Mouse (Mus musculus) gastrocnemius, adult 2 months (tissue): ENCODE results near the gene Gabbr2. TPM values are rescaled to one million over a fixed set of nuclear protein-coding genes. Genes with fewer than 3 reads are reported as not detected.

Experiments used
- DNase-seq: peaks from one replicate; pipeline ENCODE4 v3.0.0; 2022
- H3K27ac ChIP-seq: fragments of 200-600 bp; 2 replicates; pipeline ENCODE4 v1.8.1; 2022; ENCODE audit warnings: mild to moderate bottlenecking
- H3K4me3 ChIP-seq: fragments of 200-600 bp; 2 replicates; pipeline ENCODE4 v1.8.1; 2022; ENCODE audit warnings: mild to moderate bottlenecking, moderate library complexity
- CTCF ChIP-seq: fragments of 200-600 bp; IDR thresholded peaks from 2 replicates; pipeline ENCODE4 v1.8.1; 2022; ENCODE audit warnings: antibody characterized with exemption, mild to moderate bottlenecking, moderate library complexity
- intact Hi-C: fragments of 180-260 bp; cut with DNase I; formaldehyde crosslinking; loops from one replicate; pipeline ENCODE4 v1.15.1; 2025
- total RNA-seq, 2 experiments: library from RNA; stranded (reverse); gene quantifications; 2 replicates each; pipeline ENCODE4 v1.2.3; 2021

Gabbr2 gene
- total RNA-seq, 2 experiments from 2014 or later: 0.06 to 0.10 TPM

DNA sequence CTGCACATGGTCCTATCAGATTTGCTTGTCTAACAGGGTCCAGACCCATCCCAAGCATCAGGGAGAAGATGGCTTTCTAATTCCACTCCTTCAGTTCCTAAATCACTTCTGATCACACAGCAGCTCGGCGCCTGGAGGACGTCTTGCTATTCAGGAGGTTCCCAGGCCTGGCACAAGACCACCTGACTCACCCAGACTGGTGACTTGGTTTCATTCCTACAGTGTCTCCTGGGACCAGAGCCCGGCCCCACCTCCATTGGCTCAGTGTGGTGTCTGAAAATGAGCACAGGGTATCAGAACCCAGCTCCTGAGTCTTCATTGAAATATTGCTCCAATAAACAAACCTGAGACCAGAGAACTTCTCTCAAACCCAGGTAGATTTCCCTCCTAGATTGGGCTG, 9.6 kb downstream of the Gabbr2 start:
- Histone ChIP-seq H3K27ac (no peak overlapping the region), H3K4me3 (no peak overlapping the region)
- no peak for TF ChIP-seq CTCF
- intact Hi-C loops: no loop called here
- peak; percentile 33 for DNase-seq

- DNase-seq: no peak
- no peak overlapping the region for H3K4me3 ChIP-seq
- no peak for TF ChIP-seq CTCF
- intact Hi-C loops: no loop called here
- H3K27ac ChIP-seq: no peak overlapping the region
Measured at GRCm38 (mm10) chr4:46978371-46978770, 13.3 kb downstream of the Gabbr2 start.

DNA sequence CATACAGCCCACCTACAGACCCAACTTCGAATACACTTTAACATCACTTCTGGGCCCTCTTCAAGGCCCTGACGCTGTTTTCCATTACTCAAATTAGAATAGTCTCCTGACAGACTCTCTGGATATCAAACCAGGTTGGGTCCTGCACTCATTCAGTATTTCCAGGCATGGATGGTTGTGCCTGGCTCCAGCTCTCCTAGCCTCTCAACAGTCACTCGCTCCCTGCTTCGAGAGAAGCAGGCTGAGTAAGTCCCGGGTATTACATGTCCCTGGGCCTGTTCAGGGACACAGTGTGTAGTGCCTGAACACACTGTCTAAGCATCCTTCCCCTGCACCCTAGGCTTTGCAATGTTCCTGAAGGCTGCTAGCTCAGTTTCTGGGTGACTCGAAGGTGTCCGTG, 14.5 kb downstream of the Gabbr2 start:
- intact Hi-C loops: no loop called here
- no peak overlapping the region for H3K4me3 ChIP-seq
- DNase-seq: no peak
- TF ChIP-seq CTCF: no peak
- H3K27ac ChIP-seq: no peak overlapping the region

- no peak for TF ChIP-seq CTCF
- intact Hi-C loops: no loop called here
Measured at GRCm38 (mm10) chr4:46976671-46977071, 15.0 kb downstream of the Gabbr2 start.

GRCm38 (mm10) chr4:46973322-46973721, 18.4 kb downstream of the Gabbr2 start:
- DNase-seq: no peak
- no peak for TF ChIP-seq CTCF
- Histone ChIP-seq H3K4me3 (no peak overlapping the region), H3K27ac (no peak overlapping the region)
- intact Hi-C loops: no loop called here

More at GRCm38 (mm10) chr4:46976671-46977071, 15.0 kb downstream of the Gabbr2 start:
- Histone ChIP-seq H3K4me3 (no peak overlapping the region), H3K27ac (no peak overlapping the region)
- DNase-seq: no peak

DNA sequence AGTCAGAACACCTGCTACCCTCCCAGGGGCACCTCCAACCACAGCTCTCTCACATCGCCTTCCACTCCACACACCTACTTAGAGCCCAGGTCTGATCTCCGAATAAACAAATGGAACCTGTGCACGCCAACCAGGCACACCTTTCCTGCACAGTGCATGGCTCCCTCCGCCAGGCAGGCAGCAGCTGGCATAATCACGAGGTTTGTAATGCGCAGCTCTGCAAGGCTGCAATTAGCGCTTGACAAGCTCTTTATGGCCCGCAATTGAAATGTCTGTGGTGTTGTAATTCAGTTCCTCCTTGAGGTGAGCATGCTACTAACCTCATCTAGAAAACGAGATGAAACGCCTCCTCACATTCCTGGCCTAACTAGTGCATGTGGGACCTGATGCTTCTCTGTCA, 23.7 kb downstream of the Gabbr2 start:
- intact Hi-C loops: no loop called here
- no peak for TF ChIP-seq CTCF
- Histone ChIP-seq H3K4me3 (no peak overlapping the region), H3K27ac (no peak overlapping the region)
- DNase-seq: no peak

GRCm38 (mm10) chr4:46966551-46966950, 25.1 kb downstream of the Gabbr2 start:
- TF ChIP-seq CTCF: no peak
- peak; percentile 25 for DNase-seq
- H3K27ac ChIP-seq: no peak overlapping the region
- no peak overlapping the region for H3K4me3 ChIP-seq
- intact Hi-C loops: no loop called here

DNA sequence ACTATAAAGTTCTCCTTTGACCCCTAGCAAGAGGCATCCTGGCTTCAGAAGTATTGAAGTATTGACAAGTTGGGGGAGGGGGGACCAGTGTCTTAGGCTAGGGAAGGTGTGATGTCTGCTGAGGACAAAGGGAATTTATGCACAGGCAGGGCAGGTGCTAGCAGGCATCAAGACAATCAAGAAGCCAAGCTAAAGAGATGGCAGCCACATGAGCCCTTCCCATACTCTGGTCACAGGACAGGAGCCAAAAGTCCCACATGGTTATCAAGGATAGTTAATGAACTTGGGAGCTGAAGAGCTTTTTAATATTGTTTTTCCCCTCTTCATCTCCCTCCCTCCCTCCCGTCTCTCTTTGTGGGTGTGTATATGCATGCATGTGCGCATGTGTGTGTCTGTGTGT, 30.3 kb downstream of the Gabbr2 start:
- no peak for TF ChIP-seq CTCF
- no peak for DNase-seq
- H3K4me3 ChIP-seq: no peak overlapping the region
- no peak overlapping the region for H3K27ac ChIP-seq
- intact Hi-C loops: no loop called here

- no peak for DNase-seq
- no peak overlapping the region for H3K27ac ChIP-seq
Measured at GRCm38 (mm10) chr4:46960208-46960607, 31.5 kb downstream of the Gabbr2 start.

DNA sequence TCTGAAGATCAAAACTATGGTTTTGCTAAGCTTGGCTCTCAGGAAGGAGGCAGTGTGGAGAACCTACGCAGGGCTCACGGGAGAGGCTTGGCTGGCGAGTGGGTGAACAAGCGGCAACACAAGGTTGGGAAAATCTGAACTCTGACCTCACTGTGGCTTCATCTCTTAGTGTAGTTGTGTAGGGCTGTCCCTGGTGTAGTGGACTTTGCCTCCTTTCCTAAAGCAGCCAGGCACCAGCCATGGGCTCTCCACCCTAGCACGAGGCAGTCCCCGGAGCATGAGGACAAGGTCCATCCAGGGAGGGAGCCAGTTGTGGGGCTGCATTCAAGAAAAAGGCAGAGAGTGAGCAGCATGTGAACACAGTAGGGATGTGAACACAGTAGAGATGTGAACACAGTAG, 31.9 kb downstream of the Gabbr2 start:
- H3K27ac ChIP-seq: no peak overlapping the region
- intact Hi-C loops: no loop called here
- no peak overlapping the region for H3K4me3 ChIP-seq
- no peak for TF ChIP-seq CTCF
- no peak for DNase-seq

More at GRCm38 (mm10) chr4:46960208-46960607, 31.5 kb downstream of the Gabbr2 start:
- intact Hi-C loops: no loop called here
- TF ChIP-seq CTCF: no peak
- no peak overlapping the region for H3K4me3 ChIP-seq

- Histone ChIP-seq H3K4me3 (no peak overlapping the region), H3K27ac (no peak overlapping the region)
- no peak for DNase-seq
- TF ChIP-seq CTCF: no peak
- intact Hi-C loops: no loop called here
Measured at GRCm38 (mm10) chr4:46957955-46958354, 33.7 kb downstream of the Gabbr2 start.

- no peak overlapping the region for H3K27ac ChIP-seq
- intact Hi-C loops: no loop called here
- H3K4me3 ChIP-seq: no peak overlapping the region
- no peak for TF ChIP-seq CTCF
- DNase-seq: no peak
Measured at GRCm38 (mm10) chr4:46956966-46957365, 34.7 kb downstream of the Gabbr2 start.

- H3K4me3 ChIP-seq: no peak overlapping the region
- TF ChIP-seq CTCF: no peak
- no peak for DNase-seq
- intact Hi-C loops: no loop called here
- no peak overlapping the region for H3K27ac ChIP-seq
Measured at GRCm38 (mm10) chr4:46953021-46953420, 38.7 kb downstream of the Gabbr2 start.

DNA sequence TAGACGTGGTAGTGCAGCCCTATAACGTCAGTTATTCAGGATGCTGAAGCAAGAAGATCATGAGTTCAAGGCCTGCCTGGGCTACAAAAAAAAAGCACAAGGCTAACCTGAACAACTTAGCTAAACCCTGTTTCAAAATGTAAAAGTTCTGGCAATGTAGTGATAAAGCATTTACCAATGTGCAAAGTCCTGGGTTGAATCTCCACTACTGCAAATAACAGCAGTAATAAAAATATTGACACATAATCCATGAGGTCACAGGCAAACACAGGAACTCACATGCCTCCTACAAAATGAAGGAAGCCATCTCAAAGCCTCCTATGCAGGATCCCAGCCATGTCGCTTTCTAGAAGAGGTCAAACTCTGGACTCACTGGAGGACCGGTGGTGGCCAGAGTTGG, 39.1 kb downstream of the Gabbr2 start:
- H3K27ac ChIP-seq: no peak overlapping the region
- no peak for TF ChIP-seq CTCF
- DNase-seq: no peak
- no peak overlapping the region for H3K4me3 ChIP-seq
- intact Hi-C loops: no loop called here

GRCm38 (mm10) chr4:46934291-46934690, 57.4 kb downstream of the Gabbr2 start:
- H3K4me3 ChIP-seq: no peak overlapping the region
- no peak for DNase-seq
- intact Hi-C loops: no loop called here
- no peak overlapping the region for H3K27ac ChIP-seq
- TF ChIP-seq CTCF: no peak
